Mouse (Mus musculus): ENCODE results near the gene Gm15097.
"Not testable (repeated sequence)": the region's sequence is repeated elsewhere in the genome, so short reads cannot be mapped to it uniquely, and the experiment has no call there.

GRCm38 (mm10) chrX:149784173-149784572 is at the start of gene Gm15097:
- not testable (repeated sequence) for TF ChIP-seq HCFC1 (IDR thresholded peaks at IDR 0.05; ENCODE audit: borderline replicate concordance, insufficient read depth, low read length); ZC3H11A (IDR thresholded peaks at IDR 0.05; ENCODE audit: borderline replicate concordance, low read depth, low read length)
